Mouse (Mus musculus): ENCODE results near the gene Ctnnd2. TPM values are rescaled to one million over a fixed set of nuclear protein-coding genes. Genes with fewer than 3 reads are reported as not detected.

Ctnnd2 gene
- total RNA-seq, 2 experiments from 2014 or later = 268 to 276 TPM

GRCm38 (mm10) chr15:30762695-30763285 is 590.4 kb downstream of the Ctnnd2 start:
- DNase-seq (ENCODE audit: low spot score in 2 of 2) = no peak
- intact Hi-C loops (cut with DNase I) = no loop called here

- intact Hi-C loops (cut with DNase I) = no loop called here
Observed at GRCm38 (mm10) chr15:30776931-30777330, 604.5 kb downstream of the Ctnnd2 start.

GRCm38 (mm10) chr15:30777801-30778200 is 605.4 kb downstream of the Ctnnd2 start:
- DNase-seq (ENCODE audit: low spot score in 2 of 2) = no peak
- intact Hi-C loops (cut with DNase I) = no loop called here

More at GRCm38 (mm10) chr15:30776931-30777330, 604.5 kb downstream of the Ctnnd2 start:
- no peak for DNase-seq (ENCODE audit: low spot score in 2 of 2)

- intact Hi-C loops (cut with DNase I) = no loop called here
- DNase-seq (ENCODE audit: low spot score in 2 of 2) = no peak
Observed at GRCm38 (mm10) chr15:30779903-30780302, 607.5 kb downstream of the Ctnnd2 start.

GRCm38 (mm10) chr15:30780977-30781376 is 608.6 kb downstream of the Ctnnd2 start:
- intact Hi-C loops (cut with DNase I) = no loop called here
- no peak for DNase-seq (ENCODE audit: low spot score in 2 of 2)

GRCm38 (mm10) chr15:30785706-30786320 is 613.4 kb downstream of the Ctnnd2 start:
- intact Hi-C loops (cut with DNase I) = no loop called here
- DNase-seq (ENCODE audit: low spot score in 2 of 2) = no peak

- DNase-seq (ENCODE audit: low spot score in 2 of 2) = no peak
- intact Hi-C loops (cut with DNase I) = no loop called here
Observed at GRCm38 (mm10) chr15:30793260-30793659, 620.9 kb downstream of the Ctnnd2 start.

- intact Hi-C loops (cut with DNase I) = no loop called here
Observed at GRCm38 (mm10) chr15:30795723-30796122, 623.3 kb downstream of the Ctnnd2 start.

GRCm38 (mm10) chr15:30827424-30828263 is 655.3 kb downstream of the Ctnnd2 start:
- intact Hi-C loops (cut with DNase I) = no loop called here
- peak; percentile 22 to 37 for DNase-seq (ENCODE audit: low spot score in 2 of 2)

More at GRCm38 (mm10) chr15:30795723-30796122, 623.3 kb downstream of the Ctnnd2 start:
- no peak for DNase-seq (ENCODE audit: low spot score in 2 of 2)

GRCm38 (mm10) chr15:30857277-30858176 is 685.1 kb downstream of the Ctnnd2 start:
- intact Hi-C loops (cut with DNase I) = no loop called here
- no peak for DNase-seq (ENCODE audit: low spot score in 2 of 2)

- intact Hi-C loops (cut with DNase I) = no loop called here
- no peak for DNase-seq (ENCODE audit: low spot score in 2 of 2)
Observed at GRCm38 (mm10) chr15:30867429-30867828, 695.0 kb downstream of the Ctnnd2 start.

GRCm38 (mm10) chr15:30869673-30870512 is 697.5 kb downstream of the Ctnnd2 start:
- no peak for DNase-seq (ENCODE audit: low spot score in 2 of 2)
- intact Hi-C loops (cut with DNase I) = no loop called here

- intact Hi-C loops (cut with DNase I) = no loop called here
- DNase-seq (ENCODE audit: low spot score in 2 of 2) = no peak
Observed at GRCm38 (mm10) chr15:30875523-30875922, 703.1 kb downstream of the Ctnnd2 start.

- DNase-seq (ENCODE audit: low spot score in 2 of 2) = no peak
- intact Hi-C loops (cut with DNase I) = no loop called here
Observed at GRCm38 (mm10) chr15:30884692-30885334, 712.4 kb downstream of the Ctnnd2 start.

- DNase-seq (ENCODE audit: low spot score in 2 of 2) = no peak
- intact Hi-C loops (cut with DNase I) = no loop called here
Observed at GRCm38 (mm10) chr15:30885410-30885809, 713.0 kb downstream of the Ctnnd2 start.

- intact Hi-C loops (cut with DNase I) = no loop called here
Observed at GRCm38 (mm10) chr15:30887559-30887958, 715.2 kb downstream of the Ctnnd2 start.

GRCm38 (mm10) chr15:30891986-30892385 is 719.6 kb downstream of the Ctnnd2 start:
- no peak for DNase-seq (ENCODE audit: low spot score in 2 of 2)
- intact Hi-C loops (cut with DNase I) = no loop called here

More at GRCm38 (mm10) chr15:30887559-30887958, 715.2 kb downstream of the Ctnnd2 start:
- peak; percentile 78 to 87 for DNase-seq (ENCODE audit: low spot score in 2 of 2)

- intact Hi-C loops (cut with DNase I) = no loop called here
- DNase-seq (ENCODE audit: low spot score in 2 of 2) = no peak
Observed at GRCm38 (mm10) chr15:30895063-30895462, 722.7 kb downstream of the Ctnnd2 start.
